Mouse (Mus musculus): ENCODE measurements around the gene Arl15.

- TF ChIP-seq POLR2A (IDR thresholded peaks at IDR 0.05; ENCODE audit: borderline replicate concordance, low read depth, low read length) (no peak), CTCF (IDR thresholded peaks at IDR 0.05; ENCODE audit: low read depth, low read length) (no peak)
These were observed 404.0 kb downstream of the Arl15 start for GRCm38 (mm10) chr13:114198252-114198799.
